In the genomic region with DNA sequence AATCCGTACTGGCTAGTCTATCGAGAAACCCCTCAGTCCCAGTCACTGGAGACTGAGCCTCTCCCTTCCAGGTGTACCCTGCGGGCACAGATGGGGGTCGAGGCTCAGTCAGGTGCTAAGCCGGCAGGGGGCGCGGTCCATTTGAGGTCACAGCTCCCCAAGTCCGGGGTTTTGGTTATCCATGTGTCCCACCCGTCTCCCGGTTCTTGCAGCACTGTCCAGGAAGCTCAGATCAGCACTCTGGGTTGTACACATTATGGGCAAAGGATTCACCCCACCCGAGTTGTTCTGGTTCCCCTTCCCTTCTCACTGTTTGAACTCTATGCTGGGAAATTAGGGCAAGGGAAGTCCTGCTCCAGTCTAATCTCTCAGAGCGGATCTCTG, we compare ENCODE assay signal across 8 mouse cellular contexts. TPM values are rescaled to one million over a fixed set of nuclear protein-coding genes. Genes with fewer than 3 reads are reported as not detected.
DNase-seq lines count a peak whose midpoint lies in the region; ATAC-seq lines count a peak whose summit lies in the region.

No protein-coding gene starts in this region.

- peak overlapping the region; percentile 37; the same call in 1 of the 2 replicates for H3K4me3 ChIP-seq in neural tube, embryonic 11.5 days (ENCODE audit: low read depth, low read length)
- peak overlapping the region; percentile 35 for H3K4me3 ChIP-seq in intestine, embryonic 14.5 days (ENCODE audit: low read depth, low read length)
- H3K4me3 ChIP-seq in midbrain, embryonic 14.5 days (replicated peaks; ENCODE audit: low read depth, low read length), result peak overlapping the region; percentile 36

- no peak overlapping the region for H3K9ac ChIP-seq in neural tube, embryonic 11.5 days (ENCODE audit: low read length)
- no peak overlapping the region for H3K9ac ChIP-seq in intestine, embryonic 14.5 days (ENCODE audit: low read length)
- H3K9ac ChIP-seq in midbrain, embryonic 14.5 days (replicated peaks; ENCODE audit: low read length), result no peak overlapping the region

- peak overlapping the region; percentile 78 for H3K4me2 ChIP-seq in neural tube, embryonic 11.5 days (ENCODE audit: low read depth)
- peak overlapping the region; percentile 74 for H3K4me2 ChIP-seq in intestine, embryonic 14.5 days (ENCODE audit: low read length)
- peak overlapping the region; percentile 73 for H3K4me2 ChIP-seq in midbrain, embryonic 14.5 days (ENCODE audit: low read length)

- peaks cover 22% of the 10 kb centered on the region for H3K4me1 ChIP-seq in neural tube, embryonic 11.5 days (ENCODE audit: control insufficient read depth, insufficient read depth, low read length)
- H3K4me1 ChIP-seq in intestine, embryonic 14.5 days (replicated peaks; ENCODE audit: control insufficient read depth, insufficient read depth, low read length), result peaks cover 24% of the 10 kb centered on the region
- peaks cover 30% of the 10 kb centered on the region for H3K4me1 ChIP-seq in midbrain, embryonic 14.5 days (ENCODE audit: control insufficient read depth, insufficient read depth, low read length)

- DNase-seq in adrenal gland, postnatal 14 days, result peak; percentile 32
- DNase-seq in adrenal gland, postnatal 10 days, result no peak
- DNase-seq in neural tube, embryonic 11.5 days (ENCODE audit: low spot score), result peak; percentile 43
- DNase-seq in neural tube, embryonic 10.5 days (ENCODE audit: extremely low spot score, low spot score), result no peak
- DNase-seq in intestine, embryonic 14.5 days (ENCODE audit: low spot score), result no peak
- peak; percentile 38 for DNase-seq in midbrain, embryonic 14.5 days
- no peak for DNase-seq in c-Kit-positive CD71-positive TER-119-positive erythroid progenitor cells, embryonic 14.5 days (ENCODE audit: low spot score)

- H3K36me3 ChIP-seq in neural tube, embryonic 11.5 days (ENCODE audit: control insufficient read depth, insufficient read depth, low read length), result no peaks in the 10 kb centered on the region
- H3K36me3 ChIP-seq in intestine, embryonic 14.5 days (ENCODE audit: control insufficient read depth, insufficient read depth, low read length), result no peaks in the 10 kb centered on the region
- H3K36me3 ChIP-seq in midbrain, embryonic 14.5 days (ENCODE audit: control insufficient read depth, insufficient read depth, low read length), result no peaks in the 10 kb centered on the region

- no peak for ATAC-seq in neural tube, embryonic 11.5 days (ENCODE audit: insufficient read depth, low FRiP score, low TSS enrichment)
- ATAC-seq in intestine, embryonic 14.5 days (replicated peaks; ENCODE audit: low FRiP score, low TSS enrichment, low read depth), result no peak
- ATAC-seq in midbrain, embryonic 14.5 days (ENCODE audit: low FRiP score, low TSS enrichment), result no peak
- no peak for ATAC-seq in megakaryocyte-erythroid progenitor cell, adult 5-6 weeks (replicated peaks; ENCODE audit: low FRiP score, low TSS enrichment, poor library complexity, severe bottlenecking)

- H3K9me3 ChIP-seq in neural tube, embryonic 11.5 days (ENCODE audit: control insufficient read depth, low read length), result no peaks in the 10 kb centered on the region
- no peaks in the 10 kb centered on the region for H3K9me3 ChIP-seq in intestine, embryonic 14.5 days (ENCODE audit: control insufficient read depth, low read length)
- H3K9me3 ChIP-seq in midbrain, embryonic 14.5 days (ENCODE audit: control insufficient read depth, low read length), result no peaks in the 10 kb centered on the region

- 1% methylated on average over 12 of the region's 12 CpGs for WGBS in neural tube, embryonic 11.5 days
- 1% methylated on average over 12 of the region's 12 CpGs for WGBS in intestine, embryonic 14.5 days
- 3% methylated on average over 12 of the region's 12 CpGs for WGBS in midbrain, embryonic 14.5 days

- H3K27me3 ChIP-seq in neural tube, embryonic 11.5 days (ENCODE audit: control insufficient read depth, insufficient read depth, low read length), result peaks cover 52% of the 10 kb centered on the region
- H3K27me3 ChIP-seq in intestine, embryonic 14.5 days (replicated peaks; ENCODE audit: control insufficient read depth, insufficient read depth, low read length), result peaks cover 56% of the 10 kb centered on the region
- peaks cover 65% of the 10 kb centered on the region for H3K27me3 ChIP-seq in midbrain, embryonic 14.5 days (ENCODE audit: control insufficient read depth, insufficient read depth, low read length)

- no peak overlapping the region for H3K27ac ChIP-seq in neural tube, embryonic 11.5 days (ENCODE audit: low read depth, low read length)
- no peak overlapping the region for H3K27ac ChIP-seq in intestine, embryonic 14.5 days (ENCODE audit: low read depth)
- no peak overlapping the region for H3K27ac ChIP-seq in midbrain, embryonic 14.5 days (replicated peaks; ENCODE audit: low read depth, low read length)

RNA-seq across cellular contexts. Expression of gene Adm, which starts 0.4 kb away (rescaled TPM):
- 17.3 and 18.6 TPM in 2 replicates for total RNA-seq in adrenal gland, postnatal 14 days (2021)
- 10 to 100 TPM; 18.0 to 18.4 TPM for total RNA-seq in adrenal gland, postnatal 10 days (2021)
- polyA plus RNA-seq in neural tube, embryonic 11.5 days (2014; fragmentation: Nextera tagmentation; extraction: Ambion mirVana), result 2.2 and 3.4 TPM in 2 replicates
- polyA plus RNA-seq in intestine, embryonic 14.5 days (2014; fragmentation: Nextera tagmentation; extraction: Ambion mirVana), result 1.5 and 2.1 TPM in 2 replicates
- polyA plus RNA-seq in midbrain, embryonic 14.5 days (2014; fragmentation: Nextera tagmentation; extraction: Ambion mirVana), result 1.4 and 3.2 TPM in 2 replicates
- total RNA-seq in megakaryocyte-erythroid progenitor cell, adult 5-6 weeks (2014; fragmentation: Nextera tagmentation), result not detected in 2 replicates
- total RNA-seq in megakaryocyte-erythroid progenitor cell, adult 5-6 weeks (2017), result not detected in 2 replicates

RNA-seq across cellular contexts. Expression of gene Sbf2, which starts 12.4 kb away (rescaled TPM):
- total RNA-seq in adrenal gland, postnatal 14 days (2021), result 51.9 and 52.1 TPM in 2 replicates
- total RNA-seq in adrenal gland, postnatal 10 days (2021), result 10 to 100 TPM; 52.8 to 57.7 TPM
- polyA plus RNA-seq in neural tube, embryonic 11.5 days (2014; fragmentation: Nextera tagmentation; extraction: Ambion mirVana), result 38.6 and 40.5 TPM in 2 replicates
- 37.6 and 39.8 TPM in 2 replicates for polyA plus RNA-seq in intestine, embryonic 14.5 days (2014; fragmentation: Nextera tagmentation; extraction: Ambion mirVana)
- polyA plus RNA-seq in midbrain, embryonic 14.5 days (2014; fragmentation: Nextera tagmentation; extraction: Ambion mirVana), result 73.5 and 77.4 TPM in 2 replicates
- 0.35 and 2.2 TPM in 2 replicates for total RNA-seq in megakaryocyte-erythroid progenitor cell, adult 5-6 weeks (2014; fragmentation: Nextera tagmentation)
- total RNA-seq in megakaryocyte-erythroid progenitor cell, adult 5-6 weeks (2017), result 0.34 TPM in 1 of 2 replicates, not detected in the other

Comparison
In these comparisons a context has a peak if more than half of its experiments do, and no peak if none do; other contexts are left out.
1. DNase-seq: peak in adrenal gland, postnatal 14 days (single experiment), neural tube, embryonic 11.5 days (single experiment) and midbrain, embryonic 14.5 days (single experiment); none in adrenal gland, postnatal 10 days (single experiment), neural tube, embryonic 10.5 days (single experiment), intestine, embryonic 14.5 days (single experiment) and c-Kit-positive CD71-positive TER-119-positive erythroid progenitor cells, embryonic 14.5 days (single experiment).
2. RNA of gene Adm, which starts 0.4 kb away (total RNA-seq): 18.0 to 18.4 TPM in adrenal gland, postnatal 10 days and 17.3 to 18.6 TPM in adrenal gland, postnatal 14 days; not detected in megakaryocyte-erythroid progenitor cell, adult 5-6 weeks; every median in the first group is over 10 times any median in the second.
3. RNA of gene Sbf2, which starts 12.4 kb away (total RNA-seq): 52.8 to 57.7 TPM in adrenal gland, postnatal 10 days and 51.9 to 52.1 TPM in adrenal gland, postnatal 14 days; 0.34 to 2.2 TPM in megakaryocyte-erythroid progenitor cell, adult 5-6 weeks; every median in the first group is over 10 times any median in the second.
4. Peak in every context shown above with its lines, with median percentiles within 50 percentile points of each other: H3K4me2 ChIP-seq and H3K4me3 ChIP-seq.